Mouse (Mus musculus) 416B (cell line): ENCODE results near the gene Cldnd1.
A peak's percentile ranks its signal among the peaks of the same experiment; 100 is the strongest.

Experiments
- DNase-seq: peaks from one replicate; pipeline ENCODE4 v3.0.0; 2011; ENCODE audit warnings: low read depth

Gene Cldnd1

DNA sequence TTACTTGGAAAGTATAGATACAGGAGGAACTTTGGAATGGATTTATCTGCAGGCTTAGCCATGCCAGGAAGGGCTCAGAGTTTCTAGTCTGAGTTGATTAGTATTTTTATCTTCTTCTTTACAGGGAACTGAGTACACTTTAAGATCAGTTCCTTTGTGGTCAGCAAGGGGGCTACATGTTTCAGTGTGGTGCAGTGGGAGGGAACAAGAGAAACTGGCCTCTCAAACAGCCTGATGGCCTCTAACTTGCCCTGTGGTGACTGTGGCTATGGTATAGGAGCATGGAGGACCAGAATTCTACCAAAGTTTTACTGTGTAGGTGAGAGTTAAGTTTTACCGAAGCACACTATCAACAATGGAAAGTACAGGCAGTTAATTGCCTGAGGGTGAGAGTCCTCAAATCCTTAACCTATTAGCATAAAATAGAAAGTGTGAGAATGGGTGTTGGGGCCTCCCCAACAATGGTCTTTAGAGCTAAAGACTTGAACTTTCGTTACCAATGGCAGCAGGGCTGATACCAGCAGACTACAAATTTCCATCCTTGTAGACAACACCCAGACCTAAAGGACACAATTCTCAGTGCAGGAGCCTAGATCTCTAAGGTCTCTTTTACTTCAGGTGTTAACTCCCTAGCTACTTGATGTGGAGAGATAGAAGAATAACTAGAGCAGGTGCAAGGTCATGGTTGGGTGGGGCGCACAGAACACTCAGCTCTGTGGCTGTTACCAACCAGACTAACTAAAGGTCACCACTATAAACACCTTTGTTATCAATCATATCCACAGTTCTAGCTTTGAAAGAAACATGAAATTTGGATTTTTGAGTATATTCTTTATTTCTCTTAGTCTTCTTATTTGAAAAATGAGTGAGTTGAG lies 18.9 kb upstream of the Cldnd1 start:
- peak; percentile 36 for DNase-seq

- DNase-seq, result no peak
Observed at GRCm38 (mm10) chr16:58709536-58709935, 18.2 kb upstream of the Cldnd1 start.

DNA sequence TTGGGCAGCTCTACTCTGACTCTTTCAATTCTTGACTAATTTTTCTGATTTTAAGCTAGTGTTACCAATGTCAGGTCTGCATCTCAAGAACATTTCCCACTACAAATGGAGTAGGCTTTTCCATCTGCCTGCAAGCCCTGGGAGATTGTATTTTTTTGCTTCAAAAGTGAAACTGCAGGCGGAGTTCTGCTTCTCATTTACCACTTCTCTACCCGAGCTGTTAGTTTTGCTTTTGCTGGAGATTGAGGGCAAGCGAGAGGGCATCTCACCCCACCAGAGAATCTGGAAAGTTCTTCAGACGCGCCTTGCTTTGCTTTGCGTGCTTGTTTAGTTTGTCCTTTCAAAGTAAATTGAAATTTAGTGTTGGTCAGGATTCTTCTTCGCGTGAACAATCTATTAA lies 15.5 kb upstream of the Cldnd1 start:
- DNase-seq, result peak; percentile 48

GRCm38 (mm10) chr16:58713128-58713527 lies 14.6 kb upstream of the Cldnd1 start:
- no peak for DNase-seq

- no peak for DNase-seq
Observed at GRCm38 (mm10) chr16:58715018-58715417, 12.7 kb upstream of the Cldnd1 start.

- DNase-seq, result no peak
Observed at GRCm38 (mm10) chr16:58718666-58719120, 9.0 kb upstream of the Cldnd1 start, which contains the start of gene Gpr15. Gene Gpr15 (minus strand): TSS chr16:58719070.

GRCm38 (mm10) chr16:58722292-58722691 lies 5.4 kb upstream of the Cldnd1 start:
- DNase-seq, result peak; percentile 69

- DNase-seq, result peak; percentile 52
Observed at GRCm38 (mm10) chr16:58726680-58727476, 832 bp upstream of the Cldnd1 start.

DNA sequence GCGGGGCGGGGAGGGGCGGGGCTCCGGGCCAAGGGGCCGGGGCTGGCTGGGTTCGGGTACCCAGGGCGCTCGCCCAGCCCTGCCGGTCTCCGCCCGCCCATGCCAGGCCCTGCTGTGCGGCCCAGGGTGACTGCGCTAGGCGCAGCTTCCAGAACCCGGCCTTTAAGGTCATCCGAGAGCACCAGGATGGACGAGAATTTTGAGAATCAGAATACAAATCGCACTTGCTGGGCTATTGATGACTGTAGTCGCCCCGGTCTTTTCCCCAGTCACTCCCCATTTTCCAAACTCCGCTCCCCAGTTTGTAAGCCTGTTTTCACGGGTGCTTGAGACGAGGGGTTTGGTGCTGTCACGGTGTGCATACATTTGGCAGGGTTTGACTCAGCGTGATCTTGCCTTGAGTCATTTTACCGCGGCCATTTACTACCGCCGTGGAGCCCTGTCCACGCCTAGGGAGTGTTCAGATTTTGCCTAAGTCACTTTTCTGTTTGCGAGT lies 514 bp downstream of the Cldnd1 start:
- DNase-seq, result peak; percentile 56

GRCm38 (mm10) chr16:58738205-58738604 lies 10.5 kb downstream of the Cldnd1 start:
- DNase-seq, result peak; percentile 21

GRCm38 (mm10) chr16:58738800-58739199 lies 11.1 kb downstream of the Cldnd1 start:
- no peak for DNase-seq

DNA sequence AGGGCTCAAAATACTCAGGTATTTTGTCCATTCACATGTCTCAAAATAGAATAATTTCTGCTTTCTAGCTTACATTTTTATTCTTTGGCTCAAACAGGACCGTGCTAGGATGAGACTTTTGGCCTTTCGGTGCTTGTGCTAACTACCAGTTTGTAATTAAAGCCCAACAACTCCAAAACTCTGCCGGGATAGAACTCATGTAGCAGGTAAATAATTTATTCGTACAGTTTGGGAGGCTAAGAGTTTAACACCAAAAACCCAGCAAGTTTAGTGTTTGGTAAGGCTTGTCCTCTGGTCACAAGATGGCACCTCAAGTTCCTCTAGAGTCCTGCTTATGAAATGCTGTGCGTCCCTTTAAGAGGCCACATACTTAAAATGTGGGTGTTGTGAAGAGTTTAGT lies 13.0 kb downstream of the Cldnd1 start:
- no peak for DNase-seq

- DNase-seq, result peak; percentile 43
Observed at GRCm38 (mm10) chr16:58746715-58747114, 19.0 kb downstream of the Cldnd1 start.

DNA sequence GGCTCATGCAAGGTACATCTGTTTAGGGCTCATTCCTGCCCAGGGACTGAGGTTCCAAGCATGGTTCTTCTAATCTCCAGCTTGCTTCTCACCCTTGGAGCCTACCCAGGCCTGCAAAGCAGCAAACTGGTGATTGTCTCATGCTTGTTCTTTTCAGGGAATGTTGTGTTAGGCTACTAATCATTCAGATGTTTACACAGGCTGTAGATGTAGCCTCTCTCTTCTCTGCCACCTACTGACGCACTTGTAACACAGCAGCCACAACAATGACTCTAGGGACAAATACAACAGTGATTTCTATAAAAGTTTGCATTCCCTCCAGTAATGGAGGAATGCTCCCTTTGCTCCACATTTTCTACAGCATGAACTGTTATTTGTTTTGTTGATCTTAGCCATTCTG lies 23.6 kb downstream of the Cldnd1 start:
- peak; percentile 51 for DNase-seq

- DNase-seq, result peak; percentile 25
Observed at GRCm38 (mm10) chr16:58756191-58756590, 28.5 kb downstream of the Cldnd1 start.

GRCm38 (mm10) chr16:58763076-58763475 lies 35.4 kb downstream of the Cldnd1 start, which contains the start of gene Olfr172:
Gene Olfr172 (minus strand): TSS chr16:58763176.
- DNase-seq, result no peak
